Mouse (Mus musculus): Measurements from ENCODE around the gene Fam117a.

GRCm38 (mm10) chr11:95379552-95379951, 42.7 kb downstream of the Fam117a start:
- TF ChIP-seq POLR2A (IDR thresholded peaks at IDR 0.05; ENCODE audit: borderline replicate concordance, insufficient read depth, low read length) (no peak), CTCF (IDR thresholded peaks at IDR 0.05; ENCODE audit: borderline replicate concordance, insufficient read depth, low read depth, low read length) (no peak)

Data from cerebellum, adult 2 months (tissue).